Mouse (Mus musculus) layer of hippocampus, postnatal 14 days (tissue): ENCODE measurements around the gene Clasrp. TPM values are rescaled to one million over a fixed set of nuclear protein-coding genes. Genes with fewer than 3 reads are reported as not detected.

Source experiments
- DNase-seq, 2 experiments: peaks; one replicate each; pipeline ENCODE4 v3.0.0; 2021 to 2022; ENCODE audit warnings: low spot score in 2 of 2, mixed read lengths in 1 of 2
- long read RNA-seq, 2 experiments: library from polyadenylated mRNA; stranded (forward); transcript quantifications; one replicate each; pipeline ENCODE4 v2.0.0; 2021
- total RNA-seq, 2 experiments: library from RNA; stranded (reverse); gene quantifications; 2 replicates each; pipeline ENCODE4 v1.2.3; 2021

Clasrp gene
- total RNA-seq, result 10 to 100 TPM; 85.8 to 95.0 TPM
- long read RNA-seq, experiment 1, transcript Clasrp-201 (21 exons, 2,180 nt), result major isoform, 5 of 48 reads
- long read RNA-seq, experiment 1, partial matches to known transcripts, result 11 of 48 reads
- long read RNA-seq, experiment 1, other reads (novel, unspliced or antisense), result 28 of 48 reads
- long read RNA-seq, experiment 2, transcript Clasrp-201 (21 exons, 2,180 nt), result major isoform, 5 of 42 reads
- long read RNA-seq, experiment 2, partial matches to known transcripts, result 4 of 42 reads
- long read RNA-seq, experiment 2, other reads (novel, unspliced or antisense), result 29 of 42 reads

- DNase-seq, result peak; percentile 91 to 96
These were observed at the start of gene Clasrp for GRCm38 (mm10) chr7:19603849-19604605. Gene Clasrp (minus strand): TSS chr7:19604486.

GRCm38 (mm10) chr7:19652614-19653013, 48.3 kb upstream of the Clasrp start:
- DNase-seq, result no peak

- DNase-seq, result no peak
These were observed 46.9 kb upstream of the Clasrp start for GRCm38 (mm10) chr7:19651063-19651786.

GRCm38 (mm10) chr7:19641223-19641622, 36.9 kb upstream of the Clasrp start:
- DNase-seq, result no peak

- no peak for DNase-seq
These were observed 31.0 kb upstream of the Clasrp start for GRCm38 (mm10) chr7:19635074-19635827.

- no peak for DNase-seq
These were observed 30.3 kb upstream of the Clasrp start for GRCm38 (mm10) chr7:19634591-19634990.

- DNase-seq, result no peak
These were observed 29.6 kb upstream of the Clasrp start for GRCm38 (mm10) chr7:19633855-19634254.

GRCm38 (mm10) chr7:19633197-19633596, 28.9 kb upstream of the Clasrp start:
- no peak for DNase-seq

GRCm38 (mm10) chr7:19632720-19633119, 28.4 kb upstream of the Clasrp start:
- DNase-seq, result no peak

- no peak for DNase-seq
These were observed 28.0 kb upstream of the Clasrp start for GRCm38 (mm10) chr7:19632275-19632674.

GRCm38 (mm10) chr7:19629361-19629734, 25.1 kb upstream of the Clasrp start, which contains the start of gene Relb:
Gene Relb (minus strand): TSS chr7:19629438.
- DNase-seq, result peak; percentile 85 to 92

- DNase-seq, result peak; percentile 86 to 91
These were observed 24.5 kb upstream of the Clasrp start for GRCm38 (mm10) chr7:19628536-19629360.

- DNase-seq, result no peak
These were observed 23.9 kb upstream of the Clasrp start for GRCm38 (mm10) chr7:19628192-19628535.

- no peak for DNase-seq
These were observed 23.4 kb upstream of the Clasrp start for GRCm38 (mm10) chr7:19627721-19628120.

- DNase-seq, result no peak
These were observed 19.1 kb upstream of the Clasrp start for GRCm38 (mm10) chr7:19623433-19623832.

GRCm38 (mm10) chr7:19622241-19622640, 18.0 kb upstream of the Clasrp start:
- no peak for DNase-seq

GRCm38 (mm10) chr7:19620811-19621210, 16.5 kb upstream of the Clasrp start:
- DNase-seq, result peak; percentile 36 to 75

- peak; percentile 67 to 83 for DNase-seq
These were observed 14.9 kb upstream of the Clasrp start for GRCm38 (mm10) chr7:19619004-19619801.

GRCm38 (mm10) chr7:19615036-19615577, 10.8 kb upstream of the Clasrp start:
- DNase-seq, result no peak
